Mouse (Mus musculus) hindbrain, embryonic 14.5 days (tissue): ENCODE data around the gene Vmn2r17. TPM values are rescaled to one million over a fixed set of nuclear protein-coding genes. Genes with fewer than 3 reads are reported as not detected.
A peak's percentile ranks its signal among the peaks of the same experiment; 100 is the strongest.

ENCODE experiments used
- ATAC-seq: fragments of 200-750 bp; cut with Nextera tagmentation; 2 replicates; pipeline ENCODE4 v1.8.0; 2017; ENCODE audit warnings: moderate number of reproducible peaks, mild to moderate bottlenecking, moderate TSS enrichment, moderate library complexity; ENCODE audit not compliant: low FRiP score
- DNase-seq: peaks from one replicate; pipeline ENCODE4 v3.0.0-alpha.2; 2015; ENCODE audit warnings: low spot score
- H3K27ac ChIP-seq: fragments of 300-500 bp; sonication (generic); 2 replicates; pipeline ENCODE4 v1.5.1; 2014; ENCODE audit warnings: mild to moderate bottlenecking, moderate library complexity
- H3K27me3 ChIP-seq: fragments of 300-500 bp; sonication (generic); 2 replicates; pipeline ENCODE4 v1.6.1; 2014; ENCODE audit warnings: mild to moderate bottlenecking, low read length, mixed read lengths; ENCODE audit not compliant: control insufficient read depth, insufficient read depth
- H3K36me3 ChIP-seq: fragments of 300-500 bp; sonication (generic); replicated peaks from 2 replicates; pipeline ENCODE4 v1.6.1; 2014; ENCODE audit not compliant: control insufficient read depth, insufficient read depth
- H3K4me1 ChIP-seq: fragments of 300-500 bp; sonication (generic); replicated peaks from 2 replicates; pipeline ENCODE4 v1.6.1; 2014; ENCODE audit warnings: antibody characterized with exemption, low read length, mixed read lengths; ENCODE audit not compliant: control insufficient read depth, insufficient read depth
- H3K4me2 ChIP-seq: fragments of 300-500 bp; sonication (generic); replicated peaks from 2 replicates; pipeline ENCODE4 v1.6.1; 2014; ENCODE audit warnings: mild to moderate bottlenecking, moderate library complexity
- H3K4me3 ChIP-seq: fragments of 300-500 bp; sonication (generic); replicated peaks from 2 replicates; pipeline ENCODE4 v1.5.1; 2014; ENCODE audit warnings: mild to moderate bottlenecking, low read length
- H3K9ac ChIP-seq: fragments of 300-500 bp; sonication (generic); 2 replicates; pipeline ENCODE4 v1.6.1; 2014
- H3K9me3 ChIP-seq: fragments of 300-500 bp; sonication (generic); 2 replicates; pipeline ENCODE4 v1.6.1; 2016; ENCODE audit warnings: low read length; ENCODE audit not compliant: control insufficient read depth
- WGBS: fragments of 180-500 bp; shearing (Covaris S2); extraction: QIAGEN DNeasy Blood & Tissue Kit; methylation state at CpG from one replicate; pipeline ENCODE4 v1.1.7; 2014; 5-methylcytosine and 5-hydroxymethylcytosine counted together
- polyA plus RNA-seq: library from polyadenylated mRNA; unstranded; fragments of >200 nt; fragmentation: Nextera tagmentation; extraction: Ambion mirVana; gene quantifications from 2 replicates; pipeline ENCODE4 v1.2.1, GENCODE M21; 2014

Vmn2r17 gene
- polyA plus RNA-seq = not detected in 2 replicates

DNA sequence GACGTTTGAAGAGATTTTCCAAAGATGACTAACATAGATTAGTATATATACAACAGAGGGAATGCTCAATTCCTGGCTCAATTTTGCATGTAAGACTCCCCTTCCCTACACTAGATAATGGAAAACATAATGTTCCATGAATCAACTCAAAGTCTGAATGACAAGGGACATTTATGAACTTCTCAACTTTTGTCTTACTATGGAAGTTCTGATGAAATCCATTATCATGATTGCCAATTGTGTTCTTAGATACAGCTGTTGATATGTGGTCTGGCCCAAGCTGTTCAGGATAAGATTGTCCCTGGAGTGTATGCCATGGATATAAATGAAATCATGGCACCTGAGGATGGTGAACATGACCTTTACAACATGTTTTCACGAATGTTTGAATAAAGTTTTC is at the start of gene Vmn2r17:
Gene Vmn2r17 (plus strand): TSS at position 301 of the 400 bp plus-strand sequence.
- no peak within 1 kb of the TSS for H3K4me2 ChIP-seq
- no peak for ATAC-seq
- no peak within 1 kb of the TSS for H3K9ac ChIP-seq
- 59% methylated on average over 2 of the region's 2 CpGs for whole genome bisulfite sequencing
- H3K36me3 ChIP-seq = no peaks in the 10 kb centered on the region
- peaks cover 27% of the 10 kb centered on the region; the same call in 1 of the 2 replicates for H3K9me3 ChIP-seq
- H3K27me3 ChIP-seq = no peaks in the 10 kb centered on the region
- no peak for DNase-seq
- no peak within 1 kb of the TSS for H3K4me3 ChIP-seq
- no peaks in the 10 kb centered on the region for H3K4me1 ChIP-seq
- no peak within 1 kb of the TSS for H3K27ac ChIP-seq

GRCm38 (mm10) chr5:109466576-109467506 is 47.4 kb downstream of the Vmn2r17 start:
- Histone ChIP-seq H3K4me2 (peak overlapping the region; percentile 5), H3K36me3 (no peaks in the 10 kb centered on the region), H3K9me3 (peaks cover 39% of the 10 kb centered on the region; the same call in 1 of the 2 replicates), H3K4me1 (no peaks in the 10 kb centered on the region), H3K27me3 (no peaks in the 10 kb centered on the region), H3K27ac (no peak overlapping the region), H3K9ac (no peak overlapping the region), H3K4me3 (peak overlapping the region; percentile 16; the same call in 1 of the 2 replicates)
- 32% methylated on average over 17 of the region's 21 CpGs for WGBS
- peak; percentile 40; the same call in 1 of the 2 replicates for ATAC-seq
- peak; percentile 24 for DNase-seq

DNA sequence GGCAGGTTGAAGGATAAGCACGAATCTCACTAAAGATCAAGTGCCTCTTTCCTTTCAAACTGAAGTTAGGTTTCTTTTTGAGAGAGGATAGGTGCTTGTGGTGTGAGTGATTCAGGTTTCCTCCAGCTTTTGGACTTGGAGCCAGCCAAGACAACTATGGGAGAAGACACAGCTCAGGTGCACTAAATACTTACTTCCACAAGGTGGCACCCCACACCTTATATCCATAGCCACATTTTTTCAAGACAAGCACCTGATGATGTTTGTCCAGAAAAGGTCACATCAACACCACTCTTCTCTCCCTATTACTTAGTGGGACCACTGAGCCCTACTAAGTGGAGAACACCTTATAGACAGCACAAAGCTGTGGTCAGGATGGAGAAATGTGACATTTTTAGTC is 87.2 kb downstream of the Vmn2r17 start:
- Histone ChIP-seq H3K27me3 (no peaks in the 10 kb centered on the region), H3K9me3 (peaks cover 16% of the 10 kb centered on the region), H3K9ac (no peak overlapping the region), H3K36me3 (no peaks in the 10 kb centered on the region), H3K27ac (no peak overlapping the region), H3K4me3 (no peak overlapping the region), H3K4me2 (no peak overlapping the region), H3K4me1 (no peaks in the 10 kb centered on the region)
- DNase-seq = peak; percentile 45
- ATAC-seq = no peak
- 0% methylated on average over 1 of the region's 1 CpGs for WGBS

Other genes starting within 250 kb of the Vmn2r17 start
- not detected in 2 replicates for gene Vmn2r13, start 227.5 kb upstream of the Vmn2r17 start, polyA plus RNA-seq
- not detected in 2 replicates for gene Vmn2r14, start 195.0 kb upstream of the Vmn2r17 start, polyA plus RNA-seq
- gene Vmn2r15, start 122.0 kb upstream of the Vmn2r17 start, polyA plus RNA-seq = not detected in 2 replicates
- not detected in 2 replicates for gene Vmn2r16, start 89.5 kb upstream of the Vmn2r17 start, polyA plus RNA-seq
- gene Crlf2, start 139.3 kb downstream of the Vmn2r17 start, polyA plus RNA-seq = 13.5 and 16.5 TPM in 2 replicates